Mouse (Mus musculus) spleen, adult 10 weeks (tissue): Measurements from ENCODE around the gene Naa11. TPM values are rescaled to one million over a fixed set of nuclear protein-coding genes. Genes with fewer than 3 reads are reported as not detected.

Experiments used
- polyA plus RNA-seq: library from polyadenylated mRNA; stranded (reverse); fragments of 350-450 nt; fragmentation: Illumina TruSeq; extraction: RNeasy Lipid Tissue Mini Kit (QIAGEN cat#74804); gene quantifications from one replicate; pipeline ENCODE4 v1.2.3, GENCODE M21; 2015; ENCODE audit warnings: low replicate concordance; ENCODE audit not compliant: insufficient read depth

The Naa11 gene
- polyA plus RNA-seq, result not detected

DNA sequence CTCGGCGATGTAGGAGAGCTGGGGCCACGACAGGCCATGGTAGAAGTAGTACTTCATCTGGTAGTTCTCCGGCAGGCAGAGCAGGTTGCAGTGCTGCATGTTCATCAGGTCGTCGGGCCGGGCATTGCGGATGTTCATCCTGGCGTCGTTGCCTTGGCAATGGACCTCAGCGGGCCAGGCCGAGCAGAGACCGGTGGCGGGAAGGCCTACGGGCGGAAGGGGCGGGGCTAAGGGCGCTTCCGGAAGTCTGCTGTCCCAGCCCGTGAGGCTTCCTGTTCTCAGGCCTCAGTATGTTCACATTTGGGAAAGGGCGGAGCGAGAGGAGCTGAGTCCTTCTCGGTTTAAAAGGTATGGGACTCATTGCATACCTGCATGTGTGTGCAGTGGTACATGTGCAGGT lies at the start of gene Naa11:
TSS of gene Naa11 (minus strand) at position 220 of the 400 bp plus-strand sequence.

Other genes starting within 250 kb of the Naa11 start
- not detected for gene Gk2, start 64.6 kb upstream of the Naa11 start, polyA plus RNA-seq